Comparison of ENCODE assay signal across 24 mouse cellular contexts in the genomic region with DNA sequence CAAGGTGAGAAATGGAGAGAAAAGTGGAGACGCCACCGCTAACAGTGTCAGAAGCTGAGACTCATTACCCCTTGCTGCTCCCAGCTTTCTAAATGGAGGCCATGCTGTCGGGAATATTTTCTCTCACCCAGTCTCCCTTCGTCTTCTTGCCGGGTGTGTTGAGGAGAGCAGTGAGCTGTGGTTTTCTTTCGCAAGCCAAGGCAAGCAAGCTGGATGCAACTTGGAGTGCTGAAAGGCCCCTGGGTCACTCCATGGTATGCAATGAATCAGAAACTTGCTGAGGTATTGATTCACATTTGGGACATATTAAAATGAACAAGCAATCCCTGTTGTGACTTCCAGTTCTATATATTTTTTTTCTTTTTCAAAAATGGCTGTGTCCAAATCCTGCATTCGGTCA.
A peak's percentile ranks its signal among the peaks of the same experiment; 100 is the strongest.
DNase-seq lines count a peak whose midpoint lies in the region; ATAC-seq and TF ChIP-seq lines count a peak whose summit lies in the region.
"Had no signal": no experiment of that assay in that cellular context is flagged by ENCODE, and none has a peak within 500 bp of the region (broad histone marks: within the 10 kb centered on the region; RNA-seq: fewer than 3 reads in every experiment).

No protein-coding gene starts in this region.

- ATAC-seq in forebrain, embryonic 15.5 days (replicated peaks) = no peak
- ATAC-seq in megakaryocyte progenitor cell, adult 5-6 weeks (replicated peaks; ENCODE audit: poor library complexity) = no peak
- ATAC-seq: forebrain, embryonic 13.5 days; forebrain, postnatal 0 days; intestine, postnatal 0 days had no signal

- no peaks in the 10 kb centered on the region for H3K4me1 ChIP-seq in forebrain, embryonic 15.5 days
- H3K4me1 ChIP-seq: embryonic facial prominence, embryonic 15.5 days; forebrain, embryonic 13.5 days; heart, embryonic 10.5 days; hindbrain, embryonic 15.5 days had no signal

- TF ChIP-seq POLR2A in myocyte (IDR thresholded peaks at IDR 0.05; ENCODE audit: insufficient read length, low read depth) = no peak

- no peak overlapping the region for H3K9ac ChIP-seq in forebrain, embryonic 15.5 days (replicated peaks)
- H3K9ac ChIP-seq: embryonic facial prominence, embryonic 15.5 days; forebrain, embryonic 13.5 days; forebrain, postnatal 0 days; hindbrain, embryonic 12.5 days; hindbrain, embryonic 15.5 days had no signal

- DNase-seq in 3134 (ENCODE audit: extremely low read depth, insufficient read length, low spot score) (peak; percentile 47), NIH3T3 (ENCODE audit: low read depth) (peak; percentile 91)
- peak; percentile 88 for DNase-seq in fibroblast of lung, adult 2 months (ENCODE audit: low read depth)
- no peak for DNase-seq in lung, postnatal 10 days
- DNase-seq: adrenal gland, adult 8-10 months; adrenal gland, postnatal 25 days; cerebellum, adult 11-12 months; cerebellum, adult 8-10 months; cerebellum, postnatal 36 days; embryo, embryonic 11 days; gastrocnemius, postnatal 25 days; heart, adult 2 months had no signal

- H3K27ac ChIP-seq in forebrain, embryonic 15.5 days (replicated peaks) = no peak overlapping the region
- H3K27ac ChIP-seq: embryonic facial prominence, embryonic 15.5 days; forebrain, embryonic 10.5 days; forebrain, embryonic 13.5 days; heart, adult 2 months; heart, embryonic 10.5 days; hindbrain, embryonic 12.5 days; hindbrain, embryonic 15.5 days had no signal

- H3K4me3 ChIP-seq in myocyte = no peak overlapping the region
- H3K4me3 ChIP-seq in forebrain, embryonic 15.5 days = no peak overlapping the region
- H3K4me3 ChIP-seq: embryonic facial prominence, embryonic 15.5 days; erythroblast, embryonic 14.5 days; forebrain, embryonic 10.5 days; forebrain, embryonic 13.5 days; heart, adult 2 months; heart, embryonic 10.5 days; hindbrain, embryonic 12.5 days; hindbrain, embryonic 15.5 days had no signal

- no peaks in the 10 kb centered on the region for H3K36me3 ChIP-seq in myocyte (ENCODE audit: control insufficient read depth, insufficient read depth)
- no peaks in the 10 kb centered on the region for H3K36me3 ChIP-seq in forebrain, embryonic 15.5 days
- H3K36me3 ChIP-seq: embryonic facial prominence, embryonic 15.5 days; forebrain, embryonic 10.5 days; heart, embryonic 10.5 days; hindbrain, embryonic 12.5 days; hindbrain, embryonic 15.5 days had no signal

- H3K79me2 ChIP-seq in myocyte (ENCODE audit: control insufficient read depth, insufficient read depth) = no peaks in the 10 kb centered on the region

- no peak overlapping the region for H3K4me2 ChIP-seq in myocyte (ENCODE audit: low read depth)
- H3K4me2 ChIP-seq in forebrain, embryonic 15.5 days (replicated peaks) = no peak overlapping the region
- H3K4me2 ChIP-seq: embryonic facial prominence, embryonic 15.5 days; forebrain, embryonic 13.5 days; hindbrain, embryonic 12.5 days; hindbrain, embryonic 15.5 days had no signal

- no peaks in the 10 kb centered on the region for H3K9me3 ChIP-seq in forebrain, embryonic 15.5 days
- H3K9me3 ChIP-seq: embryonic facial prominence, embryonic 15.5 days; forebrain, embryonic 10.5 days; forebrain, embryonic 13.5 days; heart, embryonic 10.5 days; hindbrain, embryonic 12.5 days; hindbrain, embryonic 15.5 days had no signal

- H3ac ChIP-seq in myocyte (ENCODE audit: control insufficient read depth, insufficient read length) = no peak overlapping the region

- WGBS in forebrain, embryonic 15.5 days = 86% methylated on average over 7 of the region's 7 CpGs

- no peaks in the 10 kb centered on the region for H3K27me3 ChIP-seq in myocyte (ENCODE audit: control insufficient read depth, insufficient read depth, insufficient read length)
- no peaks in the 10 kb centered on the region for H3K27me3 ChIP-seq in forebrain, embryonic 15.5 days
- H3K27me3 ChIP-seq: embryonic facial prominence, embryonic 15.5 days; forebrain, embryonic 13.5 days; hindbrain, embryonic 12.5 days; hindbrain, embryonic 15.5 days had no signal

TF ChIP-seq in myocyte, 11 proteins besides CTCF, POLR2A, EP300 and RAD21:
- TF ChIP-seq MAX (IDR thresholded peaks at IDR 0.05; ENCODE audit: low read depth) = no peak
- peak; percentile 70; the same call in 1 of the 2 replicates for TF ChIP-seq CEBPB (IDR thresholded peaks at IDR 0.05; ENCODE audit: insufficient read depth, poor library complexity, severe bottlenecking)
